Mouse (Mus musculus) hindbrain, embryonic 15.5 days (tissue): Measurements from ENCODE around the gene Prkg2. TPM values are rescaled to one million over a fixed set of nuclear protein-coding genes. Genes with fewer than 3 reads are reported as not detected.

Experiments used
- ATAC-seq: fragments of 200-750 bp; cut with Nextera tagmentation; 2 replicates; pipeline ENCODE4 v1.8.0; 2017; ENCODE audit warnings: low read depth, moderate number of reproducible peaks, moderate TSS enrichment; ENCODE audit not compliant: low FRiP score
- H3K27ac ChIP-seq: fragments of 300-500 bp; sonication (generic); replicated peaks from 2 replicates; pipeline ENCODE4 v1.5.1; 2015; ENCODE audit warnings: mild to moderate bottlenecking, inconsistent platforms
- H3K27me3 ChIP-seq: fragments of 300-500 bp; sonication (generic); 2 replicates; pipeline ENCODE4 v1.6.1; 2015; ENCODE audit warnings: control low read depth, inconsistent platforms
- H3K36me3 ChIP-seq: fragments of 300-500 bp; sonication (generic); 2 replicates; pipeline ENCODE4 v1.6.1; 2015; ENCODE audit warnings: control low read depth, inconsistent platforms
- H3K4me1 ChIP-seq: fragments of 300-500 bp; sonication (generic); replicated peaks from 2 replicates; pipeline ENCODE4 v1.6.1; 2015; ENCODE audit warnings: control low read depth, inconsistent platforms
- H3K4me2 ChIP-seq: fragments of 300-500 bp; sonication (generic); 2 replicates; pipeline ENCODE4 v1.6.1; 2015; ENCODE audit warnings: moderate library complexity, mild to moderate bottlenecking, inconsistent platforms
- H3K4me3 ChIP-seq: fragments of 300-500 bp; sonication (generic); 2 replicates; pipeline ENCODE4 v1.5.1; 2015; ENCODE audit warnings: mild to moderate bottlenecking, inconsistent platforms
- H3K9ac ChIP-seq: fragments of 300-500 bp; sonication (generic); 2 replicates; pipeline ENCODE4 v1.6.1; 2015; ENCODE audit warnings: inconsistent platforms
- H3K9me3 ChIP-seq: fragments of 300-500 bp; sonication (generic); 2 replicates; pipeline ENCODE4 v1.6.1; 2016; ENCODE audit warnings: control low read depth, inconsistent platforms
- WGBS: fragments of 180-500 bp; shearing (Covaris S2); methylation state at CpG from one replicate; pipeline ENCODE4 v1.1.7; 2015; 5-methylcytosine and 5-hydroxymethylcytosine counted together
- polyA plus RNA-seq: library from polyadenylated mRNA; unstranded; fragments of >200 nt; fragmentation: Nextera tagmentation; extraction: Ambion mirVana; gene quantifications from 2 replicates; pipeline ENCODE4 v1.2.1, GENCODE M21; 2015

Prkg2 gene
- polyA plus RNA-seq, 1 experiment from 2014 or later, result 1.7 TPM

- Histone ChIP-seq H3K27ac (no peak overlapping the region), H3K4me3 (no peak overlapping the region), H3K4me1 (no peaks in the 10 kb centered on the region), H3K9me3 (no peaks in the 10 kb centered on the region), H3K4me2 (no peak overlapping the region), H3K36me3 (no peaks in the 10 kb centered on the region), H3K9ac (no peak overlapping the region), H3K27me3 (no peaks in the 10 kb centered on the region)
- WGBS, result 74% methylated on average over 3 of the region's 3 CpGs
- ATAC-seq, result no peak
These were observed 155.1 kb downstream of the Prkg2 start for GRCm38 (mm10) chr5:98882096-98882495.

Other genes with a start within 250 kb of the Prkg2 start
- 1.9 and 2.2 TPM in 2 replicates for gene Bmp3, start 182.9 kb downstream of the Prkg2 start, polyA plus RNA-seq